Mouse (Mus musculus): Measurements from ENCODE around the gene Rrnad1.

Rrnad1 gene

DNA sequence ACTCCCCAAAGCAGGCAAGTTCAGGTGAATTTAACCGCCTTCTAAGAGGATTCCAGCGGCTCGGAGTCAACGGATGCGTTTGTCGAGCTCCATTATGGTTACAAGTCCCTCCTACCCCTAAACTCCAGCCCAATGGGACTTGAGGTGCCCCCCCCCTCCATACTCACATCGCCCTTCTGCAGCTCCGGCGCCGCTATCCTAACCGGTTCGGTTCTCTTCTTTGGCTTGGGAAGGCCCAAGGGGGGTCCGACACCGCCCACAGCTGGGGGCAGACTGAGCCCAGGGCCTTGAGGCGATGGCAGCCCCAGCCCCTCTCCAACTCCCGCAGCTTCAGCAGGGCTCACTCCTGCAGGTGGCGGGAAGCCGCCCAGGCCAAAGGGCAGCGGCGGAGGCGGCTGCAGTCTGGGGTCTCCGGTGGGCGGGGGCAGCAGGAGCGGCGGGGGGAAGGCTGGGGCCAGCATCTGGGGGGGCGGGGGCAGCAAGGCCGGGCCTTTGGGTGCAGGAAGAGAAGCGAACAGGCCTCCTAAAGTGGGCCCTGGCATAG is 45.7 kb downstream of the Rrnad1 start:
- peak; percentile 28 for DNase-seq (ENCODE audit: low spot score)

- no peak for DNase-seq (ENCODE audit: low spot score)
Observed at GRCm38 (mm10) chr3:87884291-87884690, 46.2 kb downstream of the Rrnad1 start.

GRCm38 (mm10) chr3:87877730-87878129 is 52.8 kb downstream of the Rrnad1 start:
- no peak for DNase-seq (ENCODE audit: low spot score)
